Mouse (Mus musculus) liver, postnatal 0 days (tissue): ENCODE data around the gene Syde2.

Experiments used
- CTCF ChIP-seq: sonication (generic); IDR thresholded peaks from 2 replicates; pipeline ENCODE4 v1.5.1; 2016; ENCODE audit warnings: antibody characterized with exemption, low read depth
- EP300 ChIP-seq: IDR thresholded peaks from 2 replicates; pipeline ENCODE4 v1.6.1; 2016; ENCODE audit warnings: antibody characterized with exemption, low read depth, mild to moderate bottlenecking

- TF ChIP-seq CTCF = no peak
- no peak for TF ChIP-seq EP300
Observed at GRCm38 (mm10) chr3:145946654-145947053, 41.0 kb upstream of the Syde2 start.
